Mouse (Mus musculus): ENCODE results near the gene Dtx2. TPM values are rescaled to one million over a fixed set of nuclear protein-coding genes. Genes with fewer than 3 reads are reported as not detected.
A peak's percentile ranks its signal among the peaks of the same experiment; 100 is the strongest.

Gene Dtx2
- polyA plus RNA-seq, 1 experiment: 25.6 TPM

- H3K4me1 ChIP-seq (ENCODE audit: control insufficient read depth, insufficient read depth, insufficient read length): peaks cover 12% of the 10 kb centered on the region; the same call in 1 of the 2 replicates
- 81% methylated on average over 11 of the region's 11 CpGs for WGBS
- no peak for DNase-seq (ENCODE audit: low read depth in 1 of 2, low spot score in 2 of 2)
- no peak overlapping the region for H3K27ac ChIP-seq (ENCODE audit: insufficient read depth, low read length)
- H3K27me3 ChIP-seq (ENCODE audit: control insufficient read depth, insufficient read depth, low read length): no peaks in the 10 kb centered on the region
- no peak overlapping the region for H3K4me3 ChIP-seq (ENCODE audit: extremely low read depth, insufficient read depth, insufficient read length)
- TF ChIP-seq POLR2A (IDR thresholded peaks at IDR 0.05; ENCODE audit: low read depth, low read length) (no peak), CTCF (IDR thresholded peaks at IDR 0.05; ENCODE audit: extremely low read depth, insufficient read depth, insufficient read length, insufficient replicate concordance) (no peak)
- no peaks in the 10 kb centered on the region for H3K36me3 ChIP-seq (ENCODE audit: control insufficient read depth, insufficient read depth, low read length)
These were observed 78.9 kb downstream of the Dtx2 start for GRCm38 (mm10) chr5:136073526-136073925.

- TF ChIP-seq CTCF (IDR thresholded peaks at IDR 0.05; ENCODE audit: extremely low read depth, insufficient read depth, insufficient read length, insufficient replicate concordance): no peak
- TF ChIP-seq POLR2A (IDR thresholded peaks at IDR 0.05; ENCODE audit: low read depth, low read length): no peak
- no peak overlapping the region for H3K27ac ChIP-seq (ENCODE audit: insufficient read depth, low read length)
- H3K4me3 ChIP-seq (ENCODE audit: extremely low read depth, insufficient read depth, insufficient read length): no peak overlapping the region
- H3K4me1 ChIP-seq (ENCODE audit: control insufficient read depth, insufficient read depth, insufficient read length): peaks cover 12% of the 10 kb centered on the region; the same call in 1 of the 2 replicates
- DNase-seq (ENCODE audit: low read depth in 1 of 2, low spot score in 2 of 2): no peak
- WGBS: 69% methylated on average over 5 of the region's 5 CpGs
- H3K36me3 ChIP-seq (ENCODE audit: control insufficient read depth, insufficient read depth, low read length): no peaks in the 10 kb centered on the region
- no peaks in the 10 kb centered on the region for H3K27me3 ChIP-seq (ENCODE audit: control insufficient read depth, insufficient read depth, low read length)
These were observed 80.5 kb downstream of the Dtx2 start for GRCm38 (mm10) chr5:136075076-136075475.

GRCm38 (mm10) chr5:136076284-136076683 lies 81.7 kb downstream of the Dtx2 start:
- H3K27ac ChIP-seq (ENCODE audit: insufficient read depth, low read length): no peak overlapping the region
- no peak for DNase-seq (ENCODE audit: low read depth in 1 of 2, low spot score in 2 of 2)
- no peaks in the 10 kb centered on the region for H3K27me3 ChIP-seq (ENCODE audit: control insufficient read depth, insufficient read depth, low read length)
- H3K36me3 ChIP-seq (ENCODE audit: control insufficient read depth, insufficient read depth, low read length): no peaks in the 10 kb centered on the region
- WGBS: 70% methylated on average over 7 of the region's 7 CpGs
- H3K4me1 ChIP-seq (ENCODE audit: control insufficient read depth, insufficient read depth, insufficient read length): peaks cover 12% of the 10 kb centered on the region; the same call in 1 of the 2 replicates
- H3K4me3 ChIP-seq (ENCODE audit: extremely low read depth, insufficient read depth, insufficient read length): no peak overlapping the region
- TF ChIP-seq POLR2A (IDR thresholded peaks at IDR 0.05; ENCODE audit: low read depth, low read length) (no peak), CTCF (IDR thresholded peaks at IDR 0.05; ENCODE audit: extremely low read depth, insufficient read depth, insufficient read length, insufficient replicate concordance) (no peak)

GRCm38 (mm10) chr5:136077001-136077550 lies 82.5 kb downstream of the Dtx2 start:
- WGBS: 12% methylated on average over 9 of the region's 9 CpGs
- no peak for TF ChIP-seq CTCF (IDR thresholded peaks at IDR 0.05; ENCODE audit: extremely low read depth, insufficient read depth, insufficient read length, insufficient replicate concordance)
- no peak for TF ChIP-seq POLR2A (IDR thresholded peaks at IDR 0.05; ENCODE audit: low read depth, low read length)
- Histone ChIP-seq H3K27ac (ENCODE audit: insufficient read depth, low read length) (peak overlapping the region; percentile 17), H3K4me3 (ENCODE audit: extremely low read depth, insufficient read depth, insufficient read length) (no peak overlapping the region), H3K4me1 (ENCODE audit: control insufficient read depth, insufficient read depth, insufficient read length) (peaks cover 12% of the 10 kb centered on the region; the same call in 1 of the 2 replicates), H3K36me3 (ENCODE audit: control insufficient read depth, insufficient read depth, low read length) (no peaks in the 10 kb centered on the region), H3K27me3 (ENCODE audit: control insufficient read depth, insufficient read depth, low read length) (no peaks in the 10 kb centered on the region)
- no peak for DNase-seq (ENCODE audit: low read depth in 1 of 2, low spot score in 2 of 2)

GRCm38 (mm10) chr5:136078136-136078535 lies 83.5 kb downstream of the Dtx2 start:
- no peak for DNase-seq (ENCODE audit: low read depth in 1 of 2, low spot score in 2 of 2)
- Histone ChIP-seq H3K36me3 (ENCODE audit: control insufficient read depth, insufficient read depth, low read length) (no peaks in the 10 kb centered on the region), H3K27me3 (ENCODE audit: control insufficient read depth, insufficient read depth, low read length) (no peaks in the 10 kb centered on the region), H3K4me1 (ENCODE audit: control insufficient read depth, insufficient read depth, insufficient read length) (peaks cover 12% of the 10 kb centered on the region; the same call in 1 of the 2 replicates), H3K4me3 (ENCODE audit: extremely low read depth, insufficient read depth, insufficient read length) (no peak overlapping the region), H3K27ac (ENCODE audit: insufficient read depth, low read length) (no peak overlapping the region)
- WGBS: 88% methylated on average over 5 of the region's 5 CpGs
- no peak for TF ChIP-seq CTCF (IDR thresholded peaks at IDR 0.05; ENCODE audit: extremely low read depth, insufficient read depth, insufficient read length, insufficient replicate concordance)
- TF ChIP-seq POLR2A (IDR thresholded peaks at IDR 0.05; ENCODE audit: low read depth, low read length): no peak

GRCm38 (mm10) chr5:136082345-136082744 lies 87.7 kb downstream of the Dtx2 start:
- Histone ChIP-seq H3K4me1 (ENCODE audit: control insufficient read depth, insufficient read depth, insufficient read length) (peaks cover 14% of the 10 kb centered on the region; the same call in 1 of the 2 replicates), H3K4me3 (ENCODE audit: extremely low read depth, insufficient read depth, insufficient read length) (no peak overlapping the region), H3K27me3 (ENCODE audit: control insufficient read depth, insufficient read depth, low read length) (no peaks in the 10 kb centered on the region), H3K36me3 (ENCODE audit: control insufficient read depth, insufficient read depth, low read length) (no peaks in the 10 kb centered on the region), H3K27ac (ENCODE audit: insufficient read depth, low read length) (no peak overlapping the region)
- no peak for DNase-seq (ENCODE audit: low read depth in 1 of 2, low spot score in 2 of 2)
- no peak for TF ChIP-seq POLR2A (IDR thresholded peaks at IDR 0.05; ENCODE audit: low read depth, low read length)
- no peak for TF ChIP-seq CTCF (IDR thresholded peaks at IDR 0.05; ENCODE audit: extremely low read depth, insufficient read depth, insufficient read length, insufficient replicate concordance)
- 92% methylated on average over 4 of the region's 4 CpGs for WGBS

Other genes starting within 250 kb of the Dtx2 start
- not detected in 2 replicates for gene Styxl1, start 216.4 kb upstream of the Dtx2 start, polyA plus RNA-seq (2012; rRNA removed)
- 200 and 320 TPM in 2 replicates for gene Mdh2, start 216.3 kb upstream of the Dtx2 start, polyA plus RNA-seq (2012; rRNA removed)
- 0.05 and 0.06 TPM in 2 replicates for gene Srrm3, start 187.9 kb upstream of the Dtx2 start, polyA plus RNA-seq (2012; rRNA removed)
- gene Hspb1, start 106.9 kb upstream of the Dtx2 start, polyA plus RNA-seq (2012; rRNA removed): 34.0 and 70.5 TPM in 2 replicates
- gene Ywhag, start 60.2 kb upstream of the Dtx2 start, polyA plus RNA-seq (2012; rRNA removed): 40.9 and 50.0 TPM in 2 replicates
- 2.0 and 2.4 TPM in 2 replicates for gene Ssc4d, start 20.3 kb upstream of the Dtx2 start, polyA plus RNA-seq (2012; rRNA removed)
- not detected in 2 replicates for gene Zp3, start 14.7 kb upstream of the Dtx2 start, polyA plus RNA-seq (2012; rRNA removed)
- gene Upk3b, start 43.7 kb downstream of the Dtx2 start, polyA plus RNA-seq (2012; rRNA removed): 3.9 and 6.9 TPM in 2 replicates
- not detected in 2 replicates for gene Upk3bl, start 59.7 kb downstream of the Dtx2 start, polyA plus RNA-seq (2012; rRNA removed)
- 38.1 and 43.0 TPM in 2 replicates for gene Rasa4, start 89.1 kb downstream of the Dtx2 start, polyA plus RNA-seq (2012; rRNA removed)
- gene Polr2j, start 121.8 kb downstream of the Dtx2 start, polyA plus RNA-seq (2012; rRNA removed): 32.3 and 38.1 TPM in 2 replicates
- gene Lrwd1, start 141.3 kb downstream of the Dtx2 start, polyA plus RNA-seq (2012; rRNA removed): 39.5 and 46.4 TPM in 2 replicates
- gene Alkbh4, start 141.3 kb downstream of the Dtx2 start, polyA plus RNA-seq (2012; rRNA removed): 19.6 and 28.4 TPM in 2 replicates
- gene Orai2, start 175.9 kb downstream of the Dtx2 start, polyA plus RNA-seq (2012; rRNA removed): 113 and 167 TPM in 2 replicates
- gene Prkrip1, start 204.2 kb downstream of the Dtx2 start, polyA plus RNA-seq (2012; rRNA removed): 7.3 and 8.8 TPM in 2 replicates

All from spleen, adult 2 months (tissue).